Mouse (Mus musculus) kidney, adult 18-20 months (tissue): ENCODE data around the gene Fam122a.

Experiments
- DNase-seq: peaks from one replicate; pipeline ENCODE4 v3.0.0; 2021

Fam122a gene

GRCm38 (mm10) chr19:24486433-24487296 is 9.5 kb upstream of the Fam122a start:
- DNase-seq, result no peak

- no peak for DNase-seq
Observed at GRCm38 (mm10) chr19:24484612-24485194, 7.5 kb upstream of the Fam122a start.

GRCm38 (mm10) chr19:24480916-24481315 is 3.8 kb upstream of the Fam122a start:
- DNase-seq, result no peak

DNA sequence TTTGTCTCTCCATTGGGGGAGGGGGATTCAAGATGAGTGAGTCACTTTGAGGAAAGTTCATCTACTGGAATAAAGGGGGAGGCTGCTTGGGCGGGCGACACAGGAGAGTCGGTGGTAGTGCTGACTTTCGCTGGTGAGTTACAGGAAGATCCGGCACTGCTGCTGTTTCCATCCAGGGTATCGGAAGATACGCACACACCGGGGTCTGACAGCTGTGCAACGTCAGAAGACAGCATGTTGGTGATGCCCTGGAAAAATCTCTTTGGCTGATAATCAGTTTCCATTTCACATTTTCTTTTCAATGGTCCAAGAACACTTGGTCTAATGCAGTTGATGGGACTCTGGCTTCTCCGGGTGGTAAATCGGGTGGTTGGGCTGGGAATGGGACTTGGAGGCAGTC is 695 bp downstream of the Fam122a start:
- DNase-seq, result peak; percentile 13

- no peak for DNase-seq
Observed at GRCm38 (mm10) chr19:24475281-24475680, 1.9 kb downstream of the Fam122a start.

GRCm38 (mm10) chr19:24472512-24472911 is 4.6 kb downstream of the Fam122a start:
- no peak for DNase-seq

DNA sequence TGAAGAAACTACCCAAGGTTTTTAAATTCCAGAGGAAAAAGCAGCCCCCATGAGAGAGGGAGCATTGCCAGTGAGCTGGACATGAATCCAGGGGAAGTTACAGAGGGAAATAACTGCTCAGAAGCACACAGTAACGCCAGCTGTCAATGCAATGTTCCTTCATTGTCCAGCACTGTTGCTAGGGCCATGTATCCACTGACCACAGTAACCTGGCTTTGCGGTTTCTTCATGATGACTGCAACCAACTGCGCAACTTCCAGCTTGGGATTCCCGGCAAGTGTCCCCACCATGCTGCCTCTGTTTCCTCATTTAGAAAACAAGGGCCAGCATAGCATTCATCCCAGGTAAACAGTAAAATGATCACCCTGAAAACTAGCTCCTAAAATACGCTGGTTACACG is 5.6 kb downstream of the Fam122a start:
- no peak for DNase-seq

GRCm38 (mm10) chr19:24469216-24469615 is 7.9 kb downstream of the Fam122a start:
- DNase-seq, result no peak

DNA sequence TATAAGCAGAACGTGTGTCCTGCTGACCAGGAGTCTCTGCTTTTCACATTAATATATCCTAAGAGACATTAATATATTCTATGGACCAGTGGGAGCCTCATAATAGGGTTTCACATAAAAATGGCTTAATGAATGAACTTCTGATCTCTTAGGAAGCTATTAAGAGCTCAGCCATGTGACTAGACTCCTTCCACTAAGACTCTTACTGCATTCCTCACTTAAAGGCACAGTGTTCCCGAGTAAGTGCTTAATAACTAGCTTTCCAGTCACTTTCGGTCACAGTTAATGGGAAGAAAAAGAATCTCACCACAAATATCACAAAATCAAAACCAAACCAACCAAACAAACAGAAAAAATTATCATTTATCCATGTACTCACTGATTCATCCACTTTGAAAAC is 8.5 kb downstream of the Fam122a start:
- DNase-seq, result no peak

DNA sequence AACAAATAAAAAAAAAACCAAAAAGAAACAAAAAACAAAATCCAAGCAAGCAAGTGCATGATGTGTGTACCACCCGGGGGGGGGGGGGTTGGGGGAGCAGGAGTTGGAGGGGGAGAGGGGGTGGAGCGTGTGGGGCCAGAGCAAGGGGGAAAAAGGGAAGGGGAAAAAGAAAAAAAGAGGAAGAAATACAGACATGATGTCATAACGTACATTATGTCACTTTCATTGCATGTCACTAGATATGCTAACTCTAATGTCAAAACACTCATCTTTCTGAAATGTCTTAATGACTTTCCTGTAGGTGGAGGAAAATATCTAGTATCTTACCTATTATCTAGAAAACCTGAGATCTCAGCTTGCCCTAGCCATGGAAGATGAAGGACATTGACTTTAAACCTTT is 14.1 kb downstream of the Fam122a start:
- DNase-seq, result no peak

DNA sequence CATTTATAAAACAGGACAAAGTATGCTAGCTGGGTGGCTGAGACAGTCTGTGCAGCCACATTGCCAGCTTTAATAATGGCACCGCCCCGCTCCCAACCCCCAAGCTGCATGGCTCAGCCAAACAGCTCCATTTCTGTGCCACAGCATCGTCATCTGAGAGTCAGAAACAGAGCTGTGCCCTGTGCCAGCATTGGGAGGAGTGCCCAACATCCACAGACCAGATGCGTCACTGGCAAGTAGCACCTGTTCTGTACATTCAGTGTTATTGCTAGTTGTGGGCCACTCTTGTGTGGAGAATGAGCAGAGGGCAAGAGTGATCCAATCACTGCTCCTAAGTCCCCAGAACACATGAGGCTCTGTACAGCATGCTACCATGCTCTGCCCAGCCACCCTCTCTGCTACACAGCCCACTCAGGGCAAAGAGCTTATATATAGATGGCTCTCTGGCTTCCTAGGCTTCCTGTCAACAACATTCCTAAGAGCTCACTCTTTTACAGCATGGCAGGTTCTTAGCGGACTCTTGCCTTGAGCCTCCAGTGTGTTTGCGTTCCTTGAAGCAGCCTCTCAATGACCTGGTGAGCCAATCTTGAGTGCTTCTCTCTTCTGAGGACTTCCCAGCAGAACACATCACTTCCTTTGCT is 20.4 kb downstream of the Fam122a start:
- DNase-seq, result no peak

DNA sequence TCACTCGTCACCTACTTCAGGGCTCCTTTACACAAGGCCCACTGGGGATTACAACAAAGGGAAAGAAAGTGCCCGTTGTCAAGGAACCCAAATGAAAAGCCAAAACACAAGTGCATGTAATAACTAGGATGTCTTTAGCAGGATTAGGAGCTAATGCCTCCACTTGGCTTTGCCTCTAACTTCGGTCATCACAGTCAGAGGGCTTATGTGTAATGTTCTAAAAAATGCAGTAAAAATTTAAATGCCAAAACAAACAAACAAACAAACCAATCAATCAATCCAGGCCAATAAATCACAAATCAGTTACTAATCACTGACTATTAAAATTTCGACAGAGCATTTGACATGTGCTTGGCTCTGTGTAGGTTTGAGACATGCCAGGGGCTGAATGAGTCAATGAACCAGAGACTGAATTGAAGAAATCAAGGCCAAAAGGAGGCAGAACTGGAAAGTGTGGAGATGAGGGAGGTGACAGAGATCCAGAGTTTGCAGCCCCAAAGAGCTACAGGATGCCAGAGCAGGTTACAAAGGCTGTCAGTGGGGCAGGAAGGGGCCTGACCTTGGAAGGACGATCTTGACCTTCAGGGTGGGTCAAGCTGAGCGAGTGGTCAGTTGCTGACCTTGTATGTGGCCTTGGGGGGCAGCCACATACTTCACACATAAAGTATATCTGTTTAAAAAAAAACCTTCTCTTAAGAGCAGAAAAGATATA is 21.8 kb downstream of the Fam122a start:
- DNase-seq, result no peak

GRCm38 (mm10) chr19:24454451-24454850 is 22.7 kb downstream of the Fam122a start:
- no peak for DNase-seq

GRCm38 (mm10) chr19:24453379-24453778 is 23.8 kb downstream of the Fam122a start:
- no peak for DNase-seq

DNA sequence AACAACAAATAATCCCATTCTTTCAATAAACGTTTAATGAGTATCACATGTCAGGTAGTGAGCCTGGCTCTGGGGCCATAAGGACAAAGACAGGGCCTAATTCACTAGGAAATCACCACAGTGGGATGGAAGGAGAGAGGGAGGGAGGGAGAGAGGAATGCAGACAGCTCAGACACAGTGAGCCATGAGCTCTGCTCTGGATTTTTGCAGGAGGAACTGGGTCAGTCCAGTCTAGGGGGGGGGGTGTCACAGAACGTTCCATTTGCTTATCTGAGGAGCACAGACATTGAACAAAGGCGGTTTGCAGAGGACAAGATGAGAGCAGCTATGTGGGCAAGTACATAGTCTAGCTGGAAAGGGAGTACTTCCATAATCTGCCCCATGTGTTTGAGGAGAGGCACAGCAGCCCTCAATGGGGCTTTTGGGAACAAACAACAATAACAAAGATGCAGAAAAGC is 24.7 kb downstream of the Fam122a start:
- no peak for DNase-seq

GRCm38 (mm10) chr19:24451626-24452025 is 25.5 kb downstream of the Fam122a start:
- no peak for DNase-seq

GRCm38 (mm10) chr19:24450740-24451139 is 26.4 kb downstream of the Fam122a start:
- no peak for DNase-seq

GRCm38 (mm10) chr19:24444322-24444721 is 32.8 kb downstream of the Fam122a start:
- no peak for DNase-seq

GRCm38 (mm10) chr19:24439715-24440114 is 37.4 kb downstream of the Fam122a start:
- DNase-seq, result no peak

DNA sequence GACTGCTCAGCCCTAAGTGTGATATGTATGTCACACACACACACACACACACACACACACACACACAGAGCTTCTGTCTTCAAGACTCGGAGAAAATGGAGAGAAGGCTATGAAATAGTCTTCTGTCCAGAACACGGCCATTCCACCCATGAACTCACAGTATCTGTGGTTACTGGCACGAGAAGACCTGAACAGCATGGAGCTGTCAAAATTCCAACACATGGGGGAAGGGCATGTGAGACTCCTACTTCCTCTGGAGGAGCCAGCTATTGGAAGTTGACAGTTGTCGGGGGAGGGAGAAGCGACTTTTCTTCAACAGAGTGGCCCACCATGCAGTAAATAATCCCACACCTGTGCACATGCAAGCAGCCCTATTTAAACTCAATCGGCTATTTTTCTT is 42.9 kb downstream of the Fam122a start:
- DNase-seq, result no peak

- DNase-seq, result no peak
Observed at GRCm38 (mm10) chr19:24432447-24432846, 44.7 kb downstream of the Fam122a start.

DNA sequence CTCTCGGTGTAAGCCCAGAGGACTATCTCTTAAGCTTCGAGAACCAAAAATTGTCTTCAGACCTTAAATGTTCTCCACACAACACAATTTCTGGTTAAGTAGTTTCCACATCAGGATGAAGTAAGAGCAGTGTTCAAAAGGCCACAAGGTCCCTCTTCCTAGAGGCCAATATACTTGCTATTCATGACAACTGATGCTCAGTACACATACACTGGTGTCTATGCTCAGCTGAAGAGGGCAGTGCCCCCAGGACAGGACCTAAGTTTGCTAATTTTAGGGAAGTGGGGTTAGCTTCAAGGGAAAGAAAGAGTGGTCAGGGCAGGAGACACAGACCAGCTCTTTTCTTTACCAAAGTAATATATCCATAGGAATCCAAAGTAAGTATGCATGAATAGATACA is 45.8 kb downstream of the Fam122a start:
- no peak for DNase-seq

DNA sequence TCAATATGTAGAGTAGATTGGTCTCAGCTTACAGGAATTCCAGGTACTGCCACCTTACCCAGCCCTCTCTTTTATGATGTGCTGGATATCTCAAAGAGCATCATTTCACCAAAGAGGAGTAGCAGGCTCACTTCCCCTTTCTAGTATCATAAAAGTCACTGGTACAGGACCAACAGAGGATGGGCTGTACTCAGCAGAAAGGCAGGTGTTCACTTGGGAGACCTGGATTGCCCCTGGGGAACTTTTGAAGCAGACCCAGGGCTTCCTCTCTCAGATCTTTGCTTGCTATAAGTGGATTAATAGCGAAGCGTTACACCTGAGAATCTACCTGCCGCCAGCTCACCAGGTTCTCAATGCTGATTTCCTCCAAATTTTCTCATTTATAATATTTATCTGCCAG is 49.1 kb downstream of the Fam122a start:
- DNase-seq, result no peak
